Mouse (Mus musculus) intestine, postnatal 0 days (tissue): ENCODE results near the gene Mafk. TPM values are rescaled to one million over a fixed set of nuclear protein-coding genes. Genes with fewer than 3 reads are reported as not detected.

Experiments
- ATAC-seq: fragments of 200-750 bp; cut with Nextera tagmentation; 2 replicates; pipeline ENCODE4 v1.8.0; 2017; ENCODE audit warnings: mild to moderate bottlenecking, moderate TSS enrichment, moderate library complexity
- H3K27ac ChIP-seq: fragments of 300-500 bp; sonication (generic); 2 replicates; pipeline ENCODE4 v1.5.1; 2014; ENCODE audit warnings: mild to moderate bottlenecking, low read depth, low read length, moderate library complexity
- H3K27me3 ChIP-seq: fragments of 300-500 bp; sonication (generic); replicated peaks from 2 replicates; pipeline ENCODE4 v1.6.1; 2014; ENCODE audit warnings: low read length, mixed read lengths; ENCODE audit not compliant: control insufficient read depth, insufficient read depth
- H3K36me3 ChIP-seq: fragments of 300-500 bp; sonication (generic); 2 replicates; pipeline ENCODE4 v1.6.1; 2014; ENCODE audit warnings: mild to moderate bottlenecking, moderate library complexity; ENCODE audit not compliant: control insufficient read depth, insufficient read depth
- H3K4me1 ChIP-seq: fragments of 300-500 bp; sonication (generic); replicated peaks from 2 replicates; pipeline ENCODE4 v1.6.1; 2014; ENCODE audit warnings: antibody characterized with exemption, low read length, mixed read lengths; ENCODE audit not compliant: control insufficient read depth, insufficient read depth
- H3K4me2 ChIP-seq: fragments of 300-500 bp; sonication (generic); replicated peaks from 2 replicates; pipeline ENCODE4 v1.6.1; 2014; ENCODE audit warnings: low read depth, mild to moderate bottlenecking, moderate library complexity
- H3K4me3 ChIP-seq: fragments of 300-500 bp; sonication (generic); 2 replicates; pipeline ENCODE4 v1.5.1; 2014; ENCODE audit warnings: low read depth, low read length
- H3K9ac ChIP-seq: fragments of 300-500 bp; sonication (generic); 2 replicates; pipeline ENCODE4 v1.6.1; 2014; ENCODE audit warnings: mild to moderate bottlenecking, low read depth, low read length
- H3K9me3 ChIP-seq: fragments of 300-500 bp; sonication (generic); 2 replicates; pipeline ENCODE4 v1.6.1; 2016; ENCODE audit warnings: mixed run types; ENCODE audit not compliant: control insufficient read depth
- CTCF ChIP-seq: sonication (generic); IDR thresholded peaks from 2 replicates; pipeline ENCODE4 v1.5.1; 2016; ENCODE audit warnings: low read depth, mild to moderate bottlenecking, control low read depth, antibody characterized with exemption, moderate library complexity
- WGBS: fragments of 180-500 bp; shearing (Covaris S2); extraction: QIAGEN DNeasy Blood & Tissue Kit; methylation state at CpG from one replicate; pipeline ENCODE4 v1.1.7; 2014; 5-methylcytosine and 5-hydroxymethylcytosine counted together
- polyA plus RNA-seq: library from polyadenylated mRNA; unstranded; fragments of >200 nt; fragmentation: Nextera tagmentation; extraction: Ambion mirVana; gene quantifications from 2 replicates; pipeline ENCODE4 v1.2.1, GENCODE M21; 2015

Mafk gene
- polyA plus RNA-seq, 1 experiment from 2014 or later = 23.1 TPM

DNA sequence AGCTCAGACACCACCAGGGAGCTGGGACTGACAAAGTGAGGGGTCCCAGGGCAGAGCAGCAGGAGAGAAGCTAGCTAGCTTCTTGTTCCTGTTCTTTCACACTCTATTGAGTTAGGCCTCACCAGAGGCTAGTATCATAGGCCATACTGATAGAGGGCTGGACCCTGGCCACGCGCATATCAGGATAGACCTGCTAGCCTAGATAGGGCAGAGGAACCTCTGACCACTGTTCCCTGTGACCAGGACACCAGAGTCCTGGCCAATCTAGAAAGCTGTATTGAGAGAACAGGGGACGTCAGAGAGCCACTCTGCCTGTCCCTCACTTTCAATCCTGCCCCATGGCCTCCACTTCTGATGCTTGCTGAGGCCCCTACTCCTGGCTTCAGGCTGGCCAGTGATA lies 26.7 kb downstream of the Mafk start:
- no peak overlapping the region for H3K9ac ChIP-seq
- H3K27ac ChIP-seq = peak overlapping the region; percentile 87
- ATAC-seq = peak; percentile 7; the same call in 1 of the 2 replicates
- WGBS = 52% methylated on average over 3 of the region's 3 CpGs
- TF ChIP-seq CTCF = no peak
- H3K27me3 ChIP-seq = no peaks in the 10 kb centered on the region; the same call in 1 of the 2 replicates
- 0 out of 2 replicates have a peak, but pooled peaks cover 6% of the 10 kb centered on the region for H3K4me1 ChIP-seq
- H3K9me3 ChIP-seq = no peaks in the 10 kb centered on the region
- H3K4me3 ChIP-seq = no peak overlapping the region
- peaks cover 6% of the 10 kb centered on the region; the same call in 1 of the 2 replicates for H3K36me3 ChIP-seq
- peak overlapping the region; percentile 62 for H3K4me2 ChIP-seq

DNA sequence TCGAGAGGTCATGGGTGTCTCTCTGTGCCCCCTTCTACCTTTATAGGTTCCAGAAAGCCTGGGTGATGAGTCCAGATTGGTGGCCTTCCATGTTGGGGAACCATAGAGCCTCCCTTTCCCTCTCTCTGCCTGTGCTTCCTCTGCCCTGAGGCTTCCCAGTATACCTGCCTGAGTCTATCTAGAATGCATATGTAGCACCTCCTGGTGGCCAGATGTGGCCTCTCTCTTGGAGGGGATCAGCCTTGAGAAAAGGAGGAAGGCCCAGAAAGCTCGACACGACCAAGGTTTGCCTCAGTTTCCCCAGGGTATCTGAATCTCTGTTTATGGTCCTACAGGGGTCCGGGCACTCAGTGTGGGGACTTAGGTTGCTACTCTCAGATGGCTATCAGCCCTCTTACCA lies 27.5 kb downstream of the Mafk start:
- Histone ChIP-seq H3K4me1 (0 out of 2 replicates have a peak, but pooled peaks cover 6% of the 10 kb centered on the region), H3K9me3 (no peaks in the 10 kb centered on the region), H3K9ac (peak overlapping the region; percentile 13; the same call in 1 of the 2 replicates), H3K27me3 (no peaks in the 10 kb centered on the region; the same call in 1 of the 2 replicates), H3K4me2 (peak overlapping the region; percentile 62), H3K36me3 (peaks cover 13% of the 10 kb centered on the region; the same call in 1 of the 2 replicates), H3K27ac (peak overlapping the region; percentile 87), H3K4me3 (peak overlapping the region; percentile 31)
- WGBS = 36% methylated on average over 4 of the region's 4 CpGs
- no peak for ATAC-seq
- peak; percentile 85 for TF ChIP-seq CTCF

DNA sequence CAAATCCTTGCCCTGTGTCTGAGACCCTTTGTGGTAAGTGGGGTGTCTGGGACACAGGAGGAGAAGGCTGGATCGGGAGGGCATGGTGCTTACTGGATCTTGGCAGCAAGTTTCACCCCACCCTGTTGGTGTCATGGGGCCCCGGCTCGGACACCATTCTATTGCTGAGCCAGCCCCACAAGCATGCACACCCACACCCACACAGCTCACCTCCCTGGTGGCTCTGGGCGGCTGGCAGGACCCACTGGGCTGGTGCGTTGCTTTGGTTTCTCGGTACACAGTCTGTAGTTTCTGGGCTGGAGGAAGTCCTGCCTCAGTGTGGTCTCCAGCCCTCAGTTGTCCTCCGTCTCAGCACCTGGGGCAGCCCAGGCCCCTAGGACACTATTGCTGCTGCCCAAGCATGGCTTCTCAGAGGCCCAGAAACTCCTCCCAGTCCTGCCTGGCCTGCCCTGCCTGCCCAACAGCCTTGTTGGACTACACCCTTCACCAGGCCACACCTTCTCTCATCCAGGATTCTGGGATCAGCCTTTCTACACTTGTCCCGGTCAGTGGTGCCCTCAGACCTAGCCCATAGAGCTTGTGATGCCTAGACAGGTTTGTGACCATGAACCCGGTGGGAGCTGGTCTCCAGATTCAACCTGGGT lies 28.3 kb downstream of the Mafk start, which contains the start of gene Tmem184a:
TSS of gene Tmem184a (minus strand) at position 380 of the 644 bp plus-strand sequence.
- peak within 1 kb of the TSS; percentile 13 for H3K9ac ChIP-seq
- H3K27ac ChIP-seq = peak within 1 kb of the TSS; percentile 87

DNA sequence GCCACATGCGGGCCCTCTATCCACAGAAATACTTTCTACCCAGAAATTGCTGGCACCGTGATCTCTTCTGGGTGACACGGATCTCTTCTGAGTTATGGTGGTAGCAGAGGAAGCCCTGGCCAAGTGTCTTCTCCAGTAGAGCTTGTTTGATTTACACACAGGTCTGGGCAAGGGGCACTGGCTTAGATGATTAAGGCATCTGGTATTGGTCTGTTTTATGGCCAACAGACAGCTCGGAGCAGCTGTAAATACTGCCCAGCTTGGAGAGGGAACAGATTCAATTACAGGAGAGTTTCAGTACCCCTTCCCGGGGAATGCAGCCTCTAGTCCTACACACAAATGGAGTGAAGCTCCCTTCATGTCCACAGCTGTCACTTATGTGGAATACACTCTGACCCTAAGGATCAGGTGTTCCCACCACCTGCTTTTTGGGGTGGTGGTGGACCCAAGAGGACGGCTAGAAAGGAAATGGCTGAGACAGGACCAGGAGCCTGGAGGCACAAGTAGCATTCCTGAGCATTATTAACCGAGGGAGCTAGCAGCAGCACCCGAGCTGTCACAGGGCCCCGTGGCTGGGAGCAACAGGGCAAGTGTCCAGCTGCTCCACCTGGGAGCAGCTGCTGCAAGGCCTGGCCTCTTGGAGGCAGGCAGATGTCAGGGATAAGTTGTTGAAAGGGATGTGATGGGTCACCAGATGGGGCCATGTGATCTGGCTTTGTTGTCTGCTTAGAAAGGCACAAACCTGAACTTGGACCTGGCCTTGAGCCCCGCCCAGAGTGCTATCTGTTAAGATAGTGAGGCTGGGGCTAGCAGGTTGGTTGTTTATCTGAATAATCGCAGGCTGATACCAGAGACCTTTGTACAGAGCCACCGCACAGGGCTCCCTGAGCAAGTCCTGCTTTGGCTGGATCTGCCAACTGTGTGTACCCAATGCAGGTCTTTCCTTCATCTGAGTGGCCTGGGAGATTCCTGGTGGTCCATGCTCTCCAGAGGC lies 30.4 kb downstream of the Mafk start:
- peak overlapping the region; percentile 55 for H3K9ac ChIP-seq
- TF ChIP-seq CTCF = no peak
- peak; percentile 68 for ATAC-seq

More for the DNA sequence above, 28.3 kb downstream of the Mafk start, which contains the start of gene Tmem184a:
- Histone ChIP-seq H3K36me3 (peaks cover 19% of the 10 kb centered on the region; the same call in 1 of the 2 replicates), H3K4me1 (0 out of 2 replicates have a peak, but pooled peaks cover 6% of the 10 kb centered on the region), H3K4me2 (peak within 1 kb of the TSS; percentile 62), H3K4me3 (peak within 1 kb of the TSS; percentile 31), H3K27me3 (no peaks in the 10 kb centered on the region), H3K9me3 (no peaks in the 10 kb centered on the region)
- ATAC-seq = peak; percentile 32
- no peak for TF ChIP-seq CTCF
- 46% methylated on average over 9 of the region's 9 CpGs for WGBS

DNA sequence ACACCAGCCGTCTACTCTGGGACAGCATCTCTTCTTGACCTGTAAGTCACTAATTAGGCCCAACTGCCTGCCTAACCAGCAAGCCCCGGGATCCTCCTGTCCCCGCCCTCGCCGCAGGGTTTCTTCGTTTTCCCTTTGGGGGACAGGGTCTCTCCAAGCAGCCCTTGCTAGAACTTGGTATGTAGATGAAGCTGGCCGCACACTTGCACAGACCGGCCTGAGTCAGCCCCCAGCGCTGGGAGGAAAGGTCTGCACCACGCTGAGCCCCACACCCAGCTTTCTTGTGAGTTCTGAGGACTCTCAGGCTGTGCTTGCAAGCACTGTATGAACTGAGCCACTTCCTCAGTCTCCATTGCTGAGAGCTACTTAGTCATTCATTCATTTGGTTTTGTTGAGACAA lies 33.2 kb downstream of the Mafk start:
- WGBS = 85% methylated on average over 10 of the region's 10 CpGs
- Histone ChIP-seq H3K4me2 (peak overlapping the region; percentile 62; the same call in 1 of the 2 replicates), H3K9ac (no peak overlapping the region), H3K27ac (no peak overlapping the region), H3K27me3 (no peaks in the 10 kb centered on the region), H3K9me3 (no peaks in the 10 kb centered on the region), H3K36me3 (peaks cover 19% of the 10 kb centered on the region; the same call in 1 of the 2 replicates), H3K4me3 (no peak overlapping the region), H3K4me1 (peaks cover 9% of the 10 kb centered on the region)
- TF ChIP-seq CTCF = no peak
- no peak for ATAC-seq

More for the DNA sequence above, 30.4 kb downstream of the Mafk start:
- peak overlapping the region; percentile 29 for H3K4me3 ChIP-seq
- peaks cover 19% of the 10 kb centered on the region; the same call in 1 of the 2 replicates for H3K36me3 ChIP-seq
- WGBS = 33% methylated on average over 12 of the region's 12 CpGs
- H3K27ac ChIP-seq = peak overlapping the region; percentile 95
- H3K4me1 ChIP-seq = peaks cover 9% of the 10 kb centered on the region
- no peaks in the 10 kb centered on the region for H3K9me3 ChIP-seq
- no peaks in the 10 kb centered on the region for H3K27me3 ChIP-seq
- H3K4me2 ChIP-seq = peak overlapping the region; percentile 62

DNA sequence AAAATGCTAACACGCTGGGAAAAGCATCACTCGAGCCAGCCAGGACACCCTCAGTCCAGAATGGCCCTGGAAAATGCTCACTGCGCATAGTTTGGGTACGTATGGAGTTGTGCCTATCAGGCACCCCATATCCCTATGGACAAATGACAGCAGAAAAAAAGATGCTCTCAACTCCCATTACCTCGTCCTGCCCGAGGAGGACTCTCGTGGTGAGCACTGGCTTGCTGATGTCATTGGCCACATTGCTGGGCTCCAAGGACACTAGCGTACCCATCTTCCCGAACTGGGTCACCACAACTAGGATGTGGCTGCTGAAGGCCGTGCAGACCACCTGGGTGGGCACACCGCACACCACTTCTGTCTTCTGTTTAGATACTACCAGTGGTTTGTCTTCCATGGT lies 34.6 kb downstream of the Mafk start:
- no peaks in the 10 kb centered on the region for H3K27me3 ChIP-seq
- ATAC-seq = no peak
- no peak for TF ChIP-seq CTCF
- peak overlapping the region; percentile 64; the same call in 1 of the 2 replicates for H3K27ac ChIP-seq
- 30% methylated on average over 11 of the region's 11 CpGs for WGBS
- H3K4me3 ChIP-seq = peak overlapping the region; percentile 88
- H3K9me3 ChIP-seq = no peaks in the 10 kb centered on the region
- peaks cover 9% of the 10 kb centered on the region for H3K4me1 ChIP-seq
- peak overlapping the region; percentile 79 for H3K9ac ChIP-seq
- peaks cover 19% of the 10 kb centered on the region; the same call in 1 of the 2 replicates for H3K36me3 ChIP-seq
- peak overlapping the region; percentile 88 for H3K4me2 ChIP-seq
